Mouse (Mus musculus): Measurements from ENCODE around the gene Flvcr1. TPM values are rescaled to one million over a fixed set of nuclear protein-coding genes. Genes with fewer than 3 reads are reported as not detected.
"Not testable (repeated sequence)": the region's sequence is repeated elsewhere in the genome, so short reads cannot be mapped to it uniquely, and the experiment has no call there.

Gene Flvcr1
- polyA plus RNA-seq, 1 experiment from 2014 or later, result 9.5 TPM

DNA sequence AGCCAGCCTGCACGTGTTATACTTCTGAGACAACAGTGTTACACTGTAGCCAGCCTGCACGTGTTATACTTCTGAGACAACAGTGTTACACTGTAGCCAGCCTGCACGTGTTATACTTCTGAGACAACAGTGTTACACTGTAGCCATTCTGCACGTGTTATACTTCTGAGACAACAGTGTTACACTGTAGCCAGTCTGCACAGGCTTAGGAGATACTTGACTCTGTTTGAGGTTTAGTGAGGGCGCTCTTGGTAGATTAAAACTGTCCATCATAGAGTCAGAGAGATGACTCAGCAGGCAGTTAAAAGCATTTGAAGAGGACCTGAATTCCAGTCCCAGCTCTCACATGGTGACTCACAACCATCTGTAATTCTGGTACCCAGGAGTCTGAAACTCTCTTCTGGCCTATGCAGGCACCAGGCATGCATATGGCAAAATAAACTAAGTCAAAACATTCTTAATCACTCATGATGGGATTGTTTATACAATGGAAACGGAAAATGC, 5.0 kb upstream of the Flvcr1 start:
- H3K4me1 ChIP-seq (replicated peaks; ENCODE audit: control insufficient read depth, insufficient read depth, low read length); H3K4me3 ChIP-seq (ENCODE audit: low read depth, low read length); H3K9me3 ChIP-seq (ENCODE audit: control insufficient read depth, low read length); DNase-seq (ENCODE audit: low spot score); ATAC-seq (ENCODE audit: low FRiP score); H3K27ac ChIP-seq (ENCODE audit: low read depth, low read length); H3K4me2 ChIP-seq (replicated peaks; ENCODE audit: low read depth, low read length); H3K27me3 ChIP-seq (ENCODE audit: control insufficient read depth, insufficient read depth, low read length); H3K9ac ChIP-seq (ENCODE audit: low read depth, low read length); H3K36me3 ChIP-seq (ENCODE audit: control insufficient read depth, insufficient read depth, low read length): not testable (repeated sequence)
- WGBS, result 81% methylated on average over 6 of the region's 6 CpGs

- 67% methylated on average over 10 of the region's 10 CpGs for WGBS
- ATAC-seq (ENCODE audit: low FRiP score), result no peak
Observed at GRCm38 (mm10) chr1:191030182-191030581, 4.2 kb upstream of the Flvcr1 start.

GRCm38 (mm10) chr1:191025016-191026012, 644 bp downstream of the Flvcr1 start:
- peak overlapping the region; percentile 71 for H3K4me3 ChIP-seq (ENCODE audit: low read depth, low read length)
- 2% methylated on average over 69 of the region's 69 CpGs for WGBS
- DNase-seq (ENCODE audit: low spot score), result peak; percentile 66
- H3K9me3 ChIP-seq (ENCODE audit: control insufficient read depth, low read length), result no peaks in the 10 kb centered on the region
- no peaks in the 10 kb centered on the region for H3K27me3 ChIP-seq (ENCODE audit: control insufficient read depth, insufficient read depth, low read length)
- no peaks in the 10 kb centered on the region for H3K4me1 ChIP-seq (replicated peaks; ENCODE audit: control insufficient read depth, insufficient read depth, low read length)
- H3K9ac ChIP-seq (ENCODE audit: low read depth, low read length), result peak overlapping the region; percentile 70
- peak overlapping the region; percentile 94 for H3K4me2 ChIP-seq (replicated peaks; ENCODE audit: low read depth, low read length)
- H3K27ac ChIP-seq (ENCODE audit: low read depth, low read length), result peak overlapping the region; percentile 84
- peak; percentile 72; the same call in 1 of the 2 replicates for ATAC-seq (ENCODE audit: low FRiP score)
- no peaks in the 10 kb centered on the region for H3K36me3 ChIP-seq (ENCODE audit: control insufficient read depth, insufficient read depth, low read length)

More at GRCm38 (mm10) chr1:191030182-191030581, 4.2 kb upstream of the Flvcr1 start:
- no peak overlapping the region for H3K27ac ChIP-seq (ENCODE audit: low read depth, low read length)
- no peaks in the 10 kb centered on the region for H3K27me3 ChIP-seq (ENCODE audit: control insufficient read depth, insufficient read depth, low read length)
- no peak overlapping the region for H3K4me2 ChIP-seq (replicated peaks; ENCODE audit: low read depth, low read length)
- H3K36me3 ChIP-seq (ENCODE audit: control insufficient read depth, insufficient read depth, low read length), result no peaks in the 10 kb centered on the region
- DNase-seq (ENCODE audit: low spot score), result no peak
- no peaks in the 10 kb centered on the region for H3K4me1 ChIP-seq (replicated peaks; ENCODE audit: control insufficient read depth, insufficient read depth, low read length)
- H3K4me3 ChIP-seq (ENCODE audit: low read depth, low read length), result no peak overlapping the region
- H3K9me3 ChIP-seq (ENCODE audit: control insufficient read depth, low read length), result no peaks in the 10 kb centered on the region
- no peak overlapping the region for H3K9ac ChIP-seq (ENCODE audit: low read depth, low read length)

DNA sequence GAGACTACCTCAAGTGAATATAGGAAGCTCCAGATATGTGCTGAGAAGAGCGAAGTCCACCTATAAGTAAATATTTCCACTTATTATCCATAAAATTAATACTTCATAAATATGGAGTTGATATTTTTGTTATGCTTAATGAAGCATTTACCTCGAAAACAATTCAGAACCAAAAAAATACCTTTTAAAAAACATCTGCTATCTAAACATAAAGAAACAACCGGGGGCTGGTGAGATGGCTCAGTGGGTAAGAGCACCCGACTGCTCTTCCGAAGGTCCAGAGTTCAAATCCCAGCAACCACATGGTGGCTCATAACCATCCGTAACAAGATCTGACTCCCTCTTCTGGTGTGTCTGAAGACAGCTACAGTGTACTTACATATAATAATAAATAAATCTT, 2.2 kb downstream of the Flvcr1 start:
- not testable (repeated sequence) for H3K9me3 ChIP-seq (ENCODE audit: control insufficient read depth, low read length); H3K36me3 ChIP-seq (ENCODE audit: control insufficient read depth, insufficient read depth, low read length); H3K27me3 ChIP-seq (ENCODE audit: control insufficient read depth, insufficient read depth, low read length); ATAC-seq (ENCODE audit: low FRiP score); H3K4me3 ChIP-seq (ENCODE audit: low read depth, low read length); H3K9ac ChIP-seq (ENCODE audit: low read depth, low read length); H3K4me2 ChIP-seq (replicated peaks; ENCODE audit: low read depth, low read length); H3K27ac ChIP-seq (ENCODE audit: low read depth, low read length); H3K4me1 ChIP-seq (replicated peaks; ENCODE audit: control insufficient read depth, insufficient read depth, low read length); DNase-seq (ENCODE audit: low spot score)
- 92% methylated on average over 5 of the region's 6 CpGs for WGBS

- H3K4me3 ChIP-seq (ENCODE audit: low read depth, low read length), result no peak overlapping the region
- no peak overlapping the region for H3K4me2 ChIP-seq (replicated peaks; ENCODE audit: low read depth, low read length)
- ATAC-seq (ENCODE audit: low FRiP score), result no peak
- H3K36me3 ChIP-seq (ENCODE audit: control insufficient read depth, insufficient read depth, low read length), result no peaks in the 10 kb centered on the region
- no peaks in the 10 kb centered on the region for H3K9me3 ChIP-seq (ENCODE audit: control insufficient read depth, low read length)
- H3K9ac ChIP-seq (ENCODE audit: low read depth, low read length), result no peak overlapping the region
- H3K27me3 ChIP-seq (ENCODE audit: control insufficient read depth, insufficient read depth, low read length), result no peaks in the 10 kb centered on the region
- no peak overlapping the region for H3K27ac ChIP-seq (ENCODE audit: low read depth, low read length)
- no peak for DNase-seq (ENCODE audit: low spot score)
- 93% methylated on average over 2 of the region's 2 CpGs for WGBS
- H3K4me1 ChIP-seq (replicated peaks; ENCODE audit: control insufficient read depth, insufficient read depth, low read length), result no peaks in the 10 kb centered on the region
Observed at GRCm38 (mm10) chr1:191023140-191023539, 2.8 kb downstream of the Flvcr1 start.

GRCm38 (mm10) chr1:191021016-191021415, 4.9 kb downstream of the Flvcr1 start:
- no peaks in the 10 kb centered on the region for H3K27me3 ChIP-seq (ENCODE audit: control insufficient read depth, insufficient read depth, low read length)
- H3K4me2 ChIP-seq (replicated peaks; ENCODE audit: low read depth, low read length), result no peak overlapping the region
- H3K4me1 ChIP-seq (replicated peaks; ENCODE audit: control insufficient read depth, insufficient read depth, low read length), result no peaks in the 10 kb centered on the region
- H3K4me3 ChIP-seq (ENCODE audit: low read depth, low read length), result no peak overlapping the region
- H3K36me3 ChIP-seq (ENCODE audit: control insufficient read depth, insufficient read depth, low read length), result no peaks in the 10 kb centered on the region
- ATAC-seq (ENCODE audit: low FRiP score), result no peak
- no peak overlapping the region for H3K27ac ChIP-seq (ENCODE audit: low read depth, low read length)
- H3K9ac ChIP-seq (ENCODE audit: low read depth, low read length), result no peak overlapping the region
- WGBS, result 91% methylated on average over 7 of the region's 7 CpGs
- H3K9me3 ChIP-seq (ENCODE audit: control insufficient read depth, low read length), result no peaks in the 10 kb centered on the region
- DNase-seq (ENCODE audit: low spot score), result no peak

GRCm38 (mm10) chr1:191020217-191020924, 5.6 kb downstream of the Flvcr1 start:
- H3K4me2 ChIP-seq (replicated peaks; ENCODE audit: low read depth, low read length), result no peak overlapping the region
- H3K27me3 ChIP-seq (ENCODE audit: control insufficient read depth, insufficient read depth, low read length), result no peaks in the 10 kb centered on the region
- 88% methylated on average over 3 of the region's 3 CpGs for WGBS
- no peak for ATAC-seq (ENCODE audit: low FRiP score)
- no peaks in the 10 kb centered on the region for H3K4me1 ChIP-seq (replicated peaks; ENCODE audit: control insufficient read depth, insufficient read depth, low read length)
- H3K27ac ChIP-seq (ENCODE audit: low read depth, low read length), result no peak overlapping the region
- no peaks in the 10 kb centered on the region for H3K9me3 ChIP-seq (ENCODE audit: control insufficient read depth, low read length)
- H3K36me3 ChIP-seq (ENCODE audit: control insufficient read depth, insufficient read depth, low read length), result no peaks in the 10 kb centered on the region
- DNase-seq (ENCODE audit: low spot score), result no peak
- no peak overlapping the region for H3K4me3 ChIP-seq (ENCODE audit: low read depth, low read length)
- no peak overlapping the region for H3K9ac ChIP-seq (ENCODE audit: low read depth, low read length)

DNA sequence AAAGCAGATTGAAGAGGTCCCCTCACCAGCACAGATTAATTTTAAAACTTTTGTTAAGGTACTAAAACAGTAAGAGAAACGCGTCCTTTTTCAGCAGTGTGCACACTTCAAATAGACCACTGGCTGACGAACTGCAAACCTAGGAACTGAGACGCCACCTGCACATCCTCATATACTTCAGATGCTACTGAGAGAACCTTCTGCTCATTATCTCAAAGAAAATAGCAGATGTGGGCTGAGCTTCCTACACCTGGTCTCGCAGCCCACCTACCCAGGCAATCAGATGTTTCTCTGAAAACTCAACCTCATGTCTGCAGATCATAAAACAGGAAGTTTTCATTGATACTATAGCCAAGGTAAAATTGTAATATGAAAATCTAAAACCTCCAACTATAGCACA, 6.2 kb downstream of the Flvcr1 start:
- ATAC-seq (ENCODE audit: low FRiP score) (no peak), DNase-seq (ENCODE audit: low spot score) (no peak)
- Histone ChIP-seq H3K4me2 (replicated peaks; ENCODE audit: low read depth, low read length) (no peak overlapping the region), H3K4me3 (ENCODE audit: low read depth, low read length) (no peak overlapping the region), H3K9me3 (ENCODE audit: control insufficient read depth, low read length) (no peaks in the 10 kb centered on the region), H3K27me3 (ENCODE audit: control insufficient read depth, insufficient read depth, low read length) (no peaks in the 10 kb centered on the region), H3K27ac (ENCODE audit: low read depth, low read length) (no peak overlapping the region), H3K4me1 (replicated peaks; ENCODE audit: control insufficient read depth, insufficient read depth, low read length) (no peaks in the 10 kb centered on the region), H3K9ac (ENCODE audit: low read depth, low read length) (no peak overlapping the region), H3K36me3 (ENCODE audit: control insufficient read depth, insufficient read depth, low read length) (no peaks in the 10 kb centered on the region)
- WGBS, result 95% methylated on average over 5 of the region's 5 CpGs
